Mouse (Mus musculus) cerebellum, adult 2 months (tissue): ENCODE results near the gene Prom1.

ENCODE experiments used
- CTCF ChIP-seq: fragments of 200-500 bp; IDR thresholded peaks from 2 replicates; pipeline ENCODE4 v1.5.1; 2011; ENCODE audit warnings: low read depth, mild to moderate bottlenecking, control low read depth, low read length, moderate library complexity, borderline replicate concordance; ENCODE audit not compliant: insufficient read depth
- POLR2A ChIP-seq: fragments of 200-500 bp; IDR thresholded peaks from 2 replicates; pipeline ENCODE4 v1.6.1; 2011; ENCODE audit warnings: low read length, control low read depth, borderline replicate concordance; ENCODE audit not compliant: insufficient read depth

GRCm38 (mm10) chr5:43974166-43974565 lies 127.7 kb downstream of the Prom1 start:
- TF ChIP-seq CTCF (no peak), POLR2A (no peak)
